Mouse (Mus musculus): ENCODE results near the gene Bik. TPM values are rescaled to one million over a fixed set of nuclear protein-coding genes. Genes with fewer than 3 reads are reported as not detected.

Bik gene
- total RNA-seq, 1 experiment from 2014 or later, result not detected

- ATAC-seq (replicated peaks; ENCODE audit: low read depth, poor library complexity, severe bottlenecking), result peak; percentile 97
These were observed 15.8 kb upstream of the Bik start, which contains the start of gene Ttll1 for GRCm38 (mm10) chr15:83510805-83511405. Gene Ttll1 (minus strand): TSS chr15:83510893.

GRCm38 (mm10) chr15:83512489-83513281, 14.0 kb upstream of the Bik start:
- no peak for ATAC-seq (replicated peaks; ENCODE audit: low read depth, poor library complexity, severe bottlenecking)

GRCm38 (mm10) chr15:83515018-83515417, 11.6 kb upstream of the Bik start:
- no peak for ATAC-seq (replicated peaks; ENCODE audit: low read depth, poor library complexity, severe bottlenecking)

GRCm38 (mm10) chr15:83518215-83519048, 8.2 kb upstream of the Bik start:
- peak; percentile 93 for ATAC-seq (replicated peaks; ENCODE audit: low read depth, poor library complexity, severe bottlenecking)

DNA sequence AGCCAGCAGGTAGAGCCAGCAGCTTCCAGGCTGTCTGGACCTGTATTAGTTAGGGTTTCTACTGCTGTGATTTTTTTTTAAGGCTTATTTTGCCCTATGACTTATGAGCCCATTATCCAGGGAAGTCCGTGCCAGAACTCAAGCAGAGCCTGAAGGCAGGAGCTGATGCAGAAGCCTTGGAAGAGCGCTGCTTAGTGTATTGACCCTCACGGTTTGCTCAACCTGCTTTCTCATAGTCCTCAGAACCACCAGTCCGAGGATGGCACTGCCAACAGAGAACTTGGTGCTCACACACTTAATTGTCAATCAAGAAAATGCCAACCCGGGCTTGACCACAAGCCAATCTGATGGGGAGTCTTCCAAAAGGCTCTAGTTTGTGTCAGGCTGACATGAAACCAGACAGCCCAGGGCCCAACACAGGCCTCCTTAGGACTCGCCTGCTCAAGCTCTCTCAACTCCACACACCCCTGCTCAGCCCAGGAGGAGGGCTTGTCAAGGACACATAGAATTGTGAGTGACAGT, 5.7 kb upstream of the Bik start:
- ATAC-seq (replicated peaks; ENCODE audit: low read depth, poor library complexity, severe bottlenecking), result no peak

GRCm38 (mm10) chr15:83523196-83523595, 3.5 kb upstream of the Bik start:
- ATAC-seq (replicated peaks; ENCODE audit: low read depth, poor library complexity, severe bottlenecking), result no peak

DNA sequence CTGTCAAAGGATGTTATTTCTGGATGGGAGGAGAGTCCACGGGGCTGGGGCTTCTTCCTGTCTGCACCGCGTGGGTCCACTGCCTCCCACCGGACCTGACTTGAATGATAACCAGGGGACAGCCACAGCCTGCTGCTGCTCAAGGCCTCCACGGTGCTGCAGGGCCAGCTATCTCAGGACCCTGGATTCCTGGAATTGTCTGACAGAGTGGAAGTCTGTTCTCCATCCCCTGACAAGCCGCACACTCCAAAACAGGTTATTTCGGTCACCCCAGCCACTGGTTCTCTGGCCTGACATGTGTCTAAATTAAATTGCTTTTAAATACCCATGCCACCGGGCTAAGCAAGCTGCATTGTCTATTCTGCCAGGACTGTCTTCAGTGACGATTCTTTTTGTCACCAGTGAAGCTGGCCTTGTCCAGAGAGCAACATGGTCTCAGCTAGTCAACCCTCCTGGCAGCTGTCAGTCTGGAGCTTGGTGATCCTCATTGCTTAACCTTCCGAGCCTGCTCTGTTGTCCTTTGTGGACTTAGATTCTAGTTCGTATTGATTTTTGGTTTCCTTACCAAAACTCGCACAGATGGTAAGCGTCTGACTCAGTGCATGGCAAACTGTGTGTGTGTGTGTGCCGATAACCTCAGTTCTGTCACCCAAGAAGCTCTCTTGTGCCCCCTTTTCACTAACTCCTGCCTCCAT, 2.9 kb upstream of the Bik start:
- no peak for ATAC-seq (replicated peaks; ENCODE audit: low read depth, poor library complexity, severe bottlenecking)

- no peak for ATAC-seq (replicated peaks; ENCODE audit: low read depth, poor library complexity, severe bottlenecking)
These were observed 2.3 kb upstream of the Bik start for GRCm38 (mm10) chr15:83524333-83524729.

- peak; percentile 40 for ATAC-seq (replicated peaks; ENCODE audit: low read depth, poor library complexity, severe bottlenecking)
These were observed 403 bp downstream of the Bik start for GRCm38 (mm10) chr15:83527092-83527437.

GRCm38 (mm10) chr15:83527747-83528146, 1.1 kb downstream of the Bik start:
- no peak for ATAC-seq (replicated peaks; ENCODE audit: low read depth, poor library complexity, severe bottlenecking)

DNA sequence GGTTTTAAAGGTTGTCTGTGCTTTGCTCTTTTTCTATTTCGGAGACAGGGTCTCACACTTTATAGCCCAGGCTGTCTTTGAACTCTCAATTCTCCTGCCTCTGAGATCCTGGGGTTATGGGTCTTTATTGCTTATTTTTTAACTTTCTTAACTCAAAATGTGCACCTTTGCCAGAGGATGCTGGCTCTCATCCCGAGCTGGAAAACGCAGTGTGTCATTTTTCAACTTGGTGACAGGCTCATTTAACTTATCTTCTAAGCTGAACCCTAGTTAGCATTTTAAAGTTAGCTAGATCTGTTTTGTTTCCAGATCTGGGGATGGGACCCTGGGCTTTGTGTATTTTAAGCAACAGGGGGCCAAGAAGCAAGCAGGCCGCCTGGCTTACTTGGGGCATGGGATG, 2.2 kb downstream of the Bik start:
- no peak for ATAC-seq (replicated peaks; ENCODE audit: low read depth, poor library complexity, severe bottlenecking)

GRCm38 (mm10) chr15:83529765-83530164, 3.1 kb downstream of the Bik start:
- ATAC-seq (replicated peaks; ENCODE audit: low read depth, poor library complexity, severe bottlenecking), result no peak

- no peak for ATAC-seq (replicated peaks; ENCODE audit: low read depth, poor library complexity, severe bottlenecking)
These were observed 3.6 kb downstream of the Bik start for GRCm38 (mm10) chr15:83530233-83530632.

DNA sequence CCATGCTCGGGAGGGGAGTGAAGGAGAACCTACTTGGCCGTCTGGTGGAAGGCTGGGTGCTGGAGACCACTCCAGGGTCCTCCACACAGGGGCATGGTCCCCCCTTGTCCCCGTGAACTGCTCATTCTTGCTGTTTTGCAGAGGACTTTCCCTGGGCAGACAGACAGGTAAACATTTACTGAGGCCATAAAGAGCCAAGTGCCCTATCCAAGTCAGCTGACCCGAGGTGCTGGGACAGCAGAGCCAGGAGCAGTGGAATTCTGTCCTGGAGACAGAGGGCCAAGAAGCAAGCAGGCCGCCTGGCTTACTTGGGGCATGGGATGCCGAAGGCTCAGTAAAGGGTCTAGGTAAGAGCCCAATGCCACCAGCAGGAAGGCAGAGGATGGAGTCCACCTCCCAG, 4.0 kb downstream of the Bik start:
- no peak for ATAC-seq (replicated peaks; ENCODE audit: low read depth, poor library complexity, severe bottlenecking)

GRCm38 (mm10) chr15:83531961-83532469, 5.4 kb downstream of the Bik start:
- ATAC-seq (replicated peaks; ENCODE audit: low read depth, poor library complexity, severe bottlenecking), result no peak

- no peak for ATAC-seq (replicated peaks; ENCODE audit: low read depth, poor library complexity, severe bottlenecking)
These were observed 5.9 kb downstream of the Bik start for GRCm38 (mm10) chr15:83532606-83533005.

- ATAC-seq (replicated peaks; ENCODE audit: low read depth, poor library complexity, severe bottlenecking), result no peak
These were observed 8.6 kb downstream of the Bik start for GRCm38 (mm10) chr15:83534960-83535889.

GRCm38 (mm10) chr15:83535890-83536231, 9.2 kb downstream of the Bik start:
- ATAC-seq (replicated peaks; ENCODE audit: low read depth, poor library complexity, severe bottlenecking), result no peak

GRCm38 (mm10) chr15:83538855-83539254, 12.2 kb downstream of the Bik start:
- no peak for ATAC-seq (replicated peaks; ENCODE audit: low read depth, poor library complexity, severe bottlenecking)

Measured in common myeloid progenitor, adult 5-6 weeks (primary cell).